Mouse (Mus musculus) forebrain, embryonic 14.5 days (tissue): ENCODE data around the gene Ampd2. TPM values are rescaled to one million over a fixed set of nuclear protein-coding genes. Genes with fewer than 3 reads are reported as not detected.
A peak's percentile ranks its signal among the peaks of the same experiment; 100 is the strongest.

Source experiments
- ATAC-seq: fragments of 200-750 bp; cut with Nextera tagmentation; 2 replicates; pipeline ENCODE4 v1.8.0; 2017; ENCODE audit warnings: mild to moderate bottlenecking, moderate library complexity
- DNase-seq: peaks from one replicate; pipeline ENCODE4 v3.0.0-alpha.2; 2015; ENCODE audit warnings: low spot score
- H3K27ac ChIP-seq: fragments of 300-500 bp; sonication (generic); 2 replicates; pipeline ENCODE4 v1.5.1; 2014; ENCODE audit warnings: low read depth, mild to moderate bottlenecking, control low read depth, low read length, moderate library complexity
- H3K27me3 ChIP-seq: fragments of 300-500 bp; sonication (generic); replicated peaks from 2 replicates; pipeline ENCODE4 v1.6.1; 2014; ENCODE audit warnings: low read length, control low read depth, mixed read lengths; ENCODE audit not compliant: control insufficient read depth, insufficient read depth
- H3K36me3 ChIP-seq: fragments of 300-500 bp; sonication (generic); 2 replicates; pipeline ENCODE4 v1.6.1; 2014; ENCODE audit warnings: low read length, control low read depth; ENCODE audit not compliant: control insufficient read depth, insufficient read depth
- H3K4me1 ChIP-seq: fragments of 300-500 bp; sonication (generic); 2 replicates; pipeline ENCODE4 v1.6.1; 2014; ENCODE audit warnings: antibody characterized with exemption, low read length, control low read depth; ENCODE audit not compliant: control insufficient read depth, insufficient read depth
- H3K4me2 ChIP-seq: fragments of 300-500 bp; sonication (generic); 2 replicates; pipeline ENCODE4 v1.6.1; 2014; ENCODE audit warnings: mild to moderate bottlenecking, control low read depth, low read length
- H3K4me3 ChIP-seq: fragments of 300-500 bp; sonication (generic); 2 replicates; pipeline ENCODE4 v1.5.1; 2014; ENCODE audit warnings: low read depth, low read length, control low read depth
- H3K9ac ChIP-seq: fragments of 300-500 bp; sonication (generic); 2 replicates; pipeline ENCODE4 v1.6.1; 2014; ENCODE audit warnings: mild to moderate bottlenecking, low read length, control low read depth, moderate library complexity
- H3K9me3 ChIP-seq: fragments of 300-500 bp; sonication (generic); replicated peaks from 2 replicates; pipeline ENCODE4 v1.6.1; 2016; ENCODE audit warnings: low read length, control low read depth, mixed read lengths; ENCODE audit not compliant: control insufficient read depth
- WGBS: fragments of 180-500 bp; shearing (Covaris S2); extraction: QIAGEN DNeasy Blood & Tissue Kit; methylation state at CpG from one replicate; pipeline ENCODE4 v1.1.7; 2014; 5-methylcytosine and 5-hydroxymethylcytosine counted together
- polyA plus RNA-seq: library from polyadenylated mRNA; unstranded; fragments of >200 nt; fragmentation: Nextera tagmentation; extraction: Ambion mirVana; gene quantifications from 2 replicates; pipeline ENCODE4 v1.2.1, GENCODE M21; 2014

Gene Ampd2
- polyA plus RNA-seq, 1 experiment from 2014 or later = 27.1 TPM

DNA sequence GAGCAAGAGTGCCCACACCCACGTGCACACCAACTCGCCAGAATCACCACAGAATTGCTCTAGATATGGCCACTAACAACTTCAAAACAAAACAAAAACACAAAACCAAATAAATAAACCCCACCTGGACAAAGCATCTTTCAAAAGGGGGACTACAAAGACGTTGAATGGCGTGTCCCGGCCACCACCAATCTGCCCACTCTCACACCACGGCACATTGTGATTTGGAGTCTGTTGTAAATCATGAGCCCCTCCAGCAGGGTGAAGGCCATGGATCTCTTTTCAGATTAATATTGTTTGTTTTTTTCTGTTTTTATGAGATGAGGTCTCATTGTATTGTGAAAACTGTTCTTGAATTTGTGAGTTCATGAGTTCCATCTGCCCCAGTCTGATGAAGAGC is 15.6 kb upstream of the Ampd2 start:
- Histone ChIP-seq H3K9ac (no peak overlapping the region), H3K4me1 (peaks cover 18% of the 10 kb centered on the region), H3K27me3 (no peaks in the 10 kb centered on the region), H3K27ac (peak overlapping the region; percentile 73), H3K36me3 (peaks cover 14% of the 10 kb centered on the region; the same call in 1 of the 2 replicates), H3K4me2 (no peak overlapping the region), H3K4me3 (no peak overlapping the region), H3K9me3 (no peaks in the 10 kb centered on the region)
- peak; percentile 52 for ATAC-seq
- WGBS = 34% methylated on average over 6 of the region's 6 CpGs
- DNase-seq = no peak

DNA sequence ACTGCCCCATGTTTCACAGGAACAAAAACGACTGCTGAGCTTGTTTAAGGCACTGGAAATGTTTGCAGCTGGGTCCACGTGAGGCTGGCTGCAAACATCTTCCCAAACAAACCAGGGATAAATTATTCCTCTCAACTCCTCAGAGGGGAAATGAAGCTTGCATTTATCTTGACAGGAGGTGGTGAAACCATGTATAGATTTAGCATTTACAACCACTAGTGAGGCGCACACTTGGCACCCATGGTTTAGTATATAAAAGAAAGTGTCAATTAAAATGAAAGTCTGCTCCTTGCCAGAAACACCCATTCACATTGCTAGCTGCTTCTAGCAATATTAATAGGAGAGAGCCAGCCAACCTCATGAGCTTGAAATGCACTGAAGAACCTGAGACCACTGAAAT is 15.1 kb upstream of the Ampd2 start:
- 7% methylated on average over 3 of the region's 3 CpGs for WGBS
- no peaks in the 10 kb centered on the region for H3K9me3 ChIP-seq
- H3K4me1 ChIP-seq = peaks cover 18% of the 10 kb centered on the region
- no peak overlapping the region for H3K9ac ChIP-seq
- DNase-seq (peak; percentile 92), ATAC-seq (peak; percentile 90)
- H3K36me3 ChIP-seq = peaks cover 13% of the 10 kb centered on the region; the same call in 1 of the 2 replicates
- peak overlapping the region; percentile 73 for H3K27ac ChIP-seq
- H3K4me2 ChIP-seq = no peak overlapping the region; the same call in 1 of the 2 replicates
- no peak overlapping the region for H3K4me3 ChIP-seq
- no peaks in the 10 kb centered on the region for H3K27me3 ChIP-seq

GRCm38 (mm10) chr3:108098316-108098715 is 11.9 kb upstream of the Ampd2 start:
- Histone ChIP-seq H3K27ac (no peak overlapping the region), H3K9me3 (no peaks in the 10 kb centered on the region), H3K36me3 (no peaks in the 10 kb centered on the region), H3K4me3 (no peak overlapping the region), H3K27me3 (no peaks in the 10 kb centered on the region), H3K9ac (no peak overlapping the region), H3K4me2 (no peak overlapping the region), H3K4me1 (peaks cover 18% of the 10 kb centered on the region)
- ATAC-seq (no peak), DNase-seq (no peak)
- WGBS = 82% methylated on average over 6 of the region's 6 CpGs

GRCm38 (mm10) chr3:108097656-108098055 is 11.2 kb upstream of the Ampd2 start:
- ATAC-seq (no peak), DNase-seq (no peak)
- Histone ChIP-seq H3K9me3 (no peaks in the 10 kb centered on the region), H3K4me2 (no peak overlapping the region), H3K36me3 (no peaks in the 10 kb centered on the region), H3K4me3 (no peak overlapping the region), H3K9ac (no peak overlapping the region), H3K27ac (no peak overlapping the region), H3K27me3 (no peaks in the 10 kb centered on the region), H3K4me1 (peaks cover 18% of the 10 kb centered on the region)
- WGBS = 77% methylated on average over 8 of the region's 8 CpGs

DNA sequence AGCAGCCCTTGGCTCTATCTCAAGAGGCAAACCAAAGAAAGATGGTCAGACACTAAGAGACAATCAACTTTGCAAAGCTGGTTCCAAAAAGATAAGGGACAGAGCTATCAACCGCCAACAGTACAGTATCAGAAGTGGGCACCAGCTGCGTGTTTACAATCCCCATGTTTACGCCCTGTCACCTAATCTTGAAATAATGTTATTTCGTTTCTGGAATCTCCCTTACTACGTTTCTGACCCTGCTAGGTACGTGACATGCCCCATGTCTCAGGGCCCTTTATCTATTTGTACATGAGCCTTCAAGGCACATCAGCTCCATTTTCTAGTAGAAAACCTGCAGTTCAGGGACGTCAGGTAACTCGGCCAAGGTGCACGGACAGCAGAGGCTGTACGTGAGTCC is 10.3 kb upstream of the Ampd2 start:
- Histone ChIP-seq H3K9me3 (no peaks in the 10 kb centered on the region), H3K4me2 (no peak overlapping the region), H3K27me3 (no peaks in the 10 kb centered on the region), H3K4me1 (peaks cover 12% of the 10 kb centered on the region), H3K27ac (no peak overlapping the region), H3K4me3 (no peak overlapping the region), H3K36me3 (no peaks in the 10 kb centered on the region), H3K9ac (no peak overlapping the region)
- 91% methylated on average over 10 of the region's 10 CpGs for WGBS
- ATAC-seq (no peak), DNase-seq (no peak)

DNA sequence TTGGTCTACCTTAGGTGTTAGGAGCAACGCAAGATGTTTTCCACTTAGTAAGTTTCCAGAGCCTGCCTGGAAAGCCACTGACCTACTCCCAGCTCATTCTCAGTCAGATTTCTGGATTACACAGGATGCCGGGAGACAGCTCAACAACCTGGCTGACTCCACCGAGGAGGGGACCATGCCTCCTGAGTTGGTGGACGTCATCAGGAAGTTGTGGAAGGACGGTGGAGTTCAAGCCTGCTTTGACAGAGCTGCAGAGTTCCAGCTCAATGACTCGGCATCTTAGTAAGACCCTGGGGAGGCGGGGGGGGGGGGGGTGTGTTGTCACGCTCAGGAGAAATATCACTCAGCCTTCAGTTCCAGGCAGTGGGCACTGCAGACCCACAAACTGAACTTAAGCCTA is 9.8 kb upstream of the Ampd2 start:
- H3K4me2 ChIP-seq = no peak overlapping the region
- WGBS = 77% methylated on average over 8 of the region's 8 CpGs
- no peak overlapping the region for H3K4me3 ChIP-seq
- H3K27me3 ChIP-seq = no peaks in the 10 kb centered on the region
- no peaks in the 10 kb centered on the region for H3K36me3 ChIP-seq
- no peak overlapping the region for H3K27ac ChIP-seq
- DNase-seq (no peak), ATAC-seq (no peak)
- H3K9me3 ChIP-seq = no peaks in the 10 kb centered on the region
- H3K9ac ChIP-seq = no peak overlapping the region
- H3K4me1 ChIP-seq = peaks cover 9% of the 10 kb centered on the region

DNA sequence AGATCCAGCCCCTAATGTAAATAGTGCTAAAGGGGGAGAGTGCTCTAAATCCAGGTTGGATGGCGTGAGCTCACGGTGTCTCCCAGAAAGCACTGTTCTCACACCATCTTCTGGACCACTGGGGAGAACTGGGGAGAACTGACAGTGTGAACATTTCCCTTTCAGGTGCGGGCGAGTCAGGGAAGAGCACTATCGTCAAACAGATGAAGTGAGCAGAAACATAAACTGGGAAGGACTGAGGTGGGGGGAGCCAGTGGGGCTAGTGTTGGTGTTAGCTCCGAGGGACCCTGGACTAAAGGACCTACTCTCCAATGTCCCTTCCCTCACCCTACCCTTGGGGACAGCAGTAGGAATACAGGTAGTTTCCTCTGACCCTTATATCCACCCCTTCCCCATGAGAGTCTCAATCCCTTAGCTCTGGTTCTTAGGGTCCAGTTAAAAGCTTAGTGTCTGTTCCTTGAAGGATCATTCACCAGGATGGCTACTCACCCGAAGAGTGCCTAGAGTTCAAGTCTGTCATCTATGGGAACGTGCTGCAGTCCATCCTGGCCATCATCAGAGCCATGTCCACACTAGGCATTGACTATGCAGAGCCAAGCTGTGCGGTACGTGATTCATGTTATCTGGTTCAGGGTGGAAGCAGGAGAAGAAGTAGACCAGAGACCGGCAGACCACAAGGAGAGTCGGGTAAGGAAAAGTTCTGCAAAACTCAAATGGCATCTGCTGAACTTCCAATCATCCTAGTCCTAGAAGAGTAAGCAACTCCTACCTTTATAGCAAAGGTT is 8.7 kb upstream of the Ampd2 start:
- Histone ChIP-seq H3K27ac (no peak overlapping the region), H3K27me3 (no peaks in the 10 kb centered on the region), H3K36me3 (no peaks in the 10 kb centered on the region), H3K9ac (no peak overlapping the region), H3K9me3 (no peaks in the 10 kb centered on the region), H3K4me2 (no peak overlapping the region), H3K4me1 (0 out of 2 replicates have a peak, but pooled peaks cover under 1% of the 10 kb centered on the region), H3K4me3 (no peak overlapping the region)
- WGBS = 94% methylated on average over 12 of the region's 12 CpGs
- ATAC-seq = no peak
- no peak for DNase-seq

DNA sequence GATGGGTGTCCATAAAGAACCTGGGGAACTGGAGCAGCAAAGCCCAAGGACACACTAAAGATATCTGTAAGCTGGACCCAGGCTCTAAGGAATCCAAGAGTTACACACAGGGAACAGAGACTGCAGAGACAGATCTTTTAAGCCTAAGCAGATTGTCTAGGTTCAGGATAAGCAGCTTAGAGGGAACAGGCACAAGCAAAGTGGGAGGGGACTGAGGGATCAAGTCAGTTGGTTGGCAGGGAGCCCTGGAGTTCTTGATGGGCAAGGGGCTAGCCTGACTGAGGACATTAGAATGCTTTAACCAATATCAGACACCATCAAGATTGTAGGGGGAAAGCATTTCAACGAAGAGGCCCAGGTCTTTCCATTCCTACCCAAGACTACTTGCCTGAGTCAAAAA is 7.7 kb upstream of the Ampd2 start:
- WGBS = 71% methylated on average over 1 of the region's 1 CpGs
- no peaks in the 10 kb centered on the region for H3K9me3 ChIP-seq
- H3K27ac ChIP-seq = no peak overlapping the region
- no peaks in the 10 kb centered on the region for H3K36me3 ChIP-seq
- H3K4me2 ChIP-seq = no peak overlapping the region
- no peaks in the 10 kb centered on the region for H3K4me1 ChIP-seq
- ATAC-seq = no peak
- H3K9ac ChIP-seq = no peak overlapping the region
- DNase-seq = no peak
- no peak overlapping the region for H3K4me3 ChIP-seq
- no peaks in the 10 kb centered on the region for H3K27me3 ChIP-seq

GRCm38 (mm10) chr3:108093306-108093705 is 6.9 kb upstream of the Ampd2 start:
- Histone ChIP-seq H3K9ac (no peak overlapping the region), H3K4me3 (no peak overlapping the region), H3K4me1 (peaks cover 3% of the 10 kb centered on the region; the same call in 1 of the 2 replicates), H3K27ac (no peak overlapping the region), H3K4me2 (no peak overlapping the region), H3K27me3 (no peaks in the 10 kb centered on the region), H3K36me3 (no peaks in the 10 kb centered on the region), H3K9me3 (no peaks in the 10 kb centered on the region)
- ATAC-seq (no peak), DNase-seq (no peak)
- 44% methylated on average over 6 of the region's 6 CpGs for WGBS
